19 mouse cellular contexts compared by ENCODE assay signal in genomic region chr1:132043759-132044158, GRCm38 (mm10). TPM values are rescaled to one million over a fixed set of nuclear protein-coding genes. Genes with fewer than 3 reads are reported as not detected.
DNase-seq lines count a peak whose midpoint lies in the region; ATAC-seq lines count a peak whose summit lies in the region.
"Had no signal": no experiment of that assay in that cellular context is flagged by ENCODE, and none has a peak within 500 bp of the region (broad histone marks: within the 10 kb centered on the region; RNA-seq: fewer than 3 reads in every experiment).

No protein-coding gene starts in this region.

- H3K9me3 ChIP-seq in forebrain, embryonic 16.5 days (ENCODE audit: control insufficient read depth, low read length), result no peaks in the 10 kb centered on the region
- H3K9me3 ChIP-seq: embryonic facial prominence, embryonic 10.5 days; heart, embryonic 12.5 days; neural tube, embryonic 12.5 days had no signal

- no peaks in the 10 kb centered on the region for H3K27me3 ChIP-seq in forebrain, embryonic 16.5 days (replicated peaks; ENCODE audit: control insufficient read depth, insufficient read depth, low read length)
- H3K27me3 ChIP-seq: heart, embryonic 12.5 days; neural tube, embryonic 12.5 days had no signal

- peak; percentile 34 for DNase-seq in layer of hippocampus, adult 11-12 months (ENCODE audit: low spot score)
- no peak for DNase-seq in layer of hippocampus, postnatal 10 days (ENCODE audit: low spot score in 2 of 2)
- peak; percentile 24 for DNase-seq in layer of hippocampus, adult 9-10 months (ENCODE audit: low spot score)
- DNase-seq in left cerebral cortex, postnatal 36 days (ENCODE audit: low spot score in 2 of 2), result peak; percentile 40 to 59
- DNase-seq in Muller cell, postnatal 12 days (ENCODE audit: inconsistent ontology term), result no peak
- DNase-seq in urinary bladder, postnatal 14 days (ENCODE audit: low spot score), result no peak
- DNase-seq: gastrocnemius, adult 2 months; liver; lung, adult 18-20 months; lung, postnatal 36 days; spleen, adult 18-20 months; thymus, postnatal 25 days had no signal

- WGBS in forebrain, embryonic 16.5 days, result 48% methylated on average over 4 of the region's 4 CpGs

- ATAC-seq in forebrain, embryonic 16.5 days, result peak; percentile 74
- no peak for ATAC-seq in CD4-positive, CD25-positive, alpha-beta regulatory T cell, adult 4 months
- ATAC-seq: hindbrain, embryonic 16.5 days; intestine, postnatal 0 days had no signal

- H3K9ac ChIP-seq in forebrain, embryonic 16.5 days (replicated peaks; ENCODE audit: low read depth, low read length), result no peak overlapping the region
- H3K9ac ChIP-seq: heart, embryonic 12.5 days; neural tube, embryonic 12.5 days had no signal

- H3K36me3 ChIP-seq in forebrain, embryonic 16.5 days (ENCODE audit: control insufficient read depth, insufficient read depth), result no peaks in the 10 kb centered on the region
- H3K36me3 ChIP-seq: embryonic facial prominence, embryonic 10.5 days; heart, embryonic 12.5 days; neural tube, embryonic 12.5 days had no signal

- no peak overlapping the region for H3K4me2 ChIP-seq in forebrain, embryonic 16.5 days (ENCODE audit: low read length)
- H3K4me2 ChIP-seq: heart, embryonic 12.5 days; neural tube, embryonic 12.5 days had no signal

- H3K4me1 ChIP-seq in forebrain, embryonic 16.5 days (replicated peaks; ENCODE audit: control insufficient read depth, insufficient read depth, low read length), result peaks cover 9% of the 10 kb centered on the region
- H3K4me1 ChIP-seq: embryonic facial prominence, embryonic 10.5 days; neural tube, embryonic 12.5 days had no signal

- no peak overlapping the region; the same call in 1 of the 2 replicates for H3K27ac ChIP-seq in forebrain, embryonic 16.5 days (ENCODE audit: low read length)
- H3K27ac ChIP-seq: embryonic facial prominence, embryonic 10.5 days; gastrocnemius, adult 2 months; neural tube, embryonic 12.5 days had no signal

- no peak overlapping the region for H3K4me3 ChIP-seq in forebrain, embryonic 16.5 days (replicated peaks; ENCODE audit: low read length)
- H3K4me3 ChIP-seq: embryonic facial prominence, embryonic 10.5 days; gastrocnemius, adult 2 months; heart, embryonic 12.5 days; neural tube, embryonic 12.5 days had no signal

- intact Hi-C loops in left cerebral cortex, postnatal 36 days (cut with DNase I), result loop anchor here (5.0 kb wide), 1 partner anchor 36 kb away; the partner anchor contains the start of gene Elk4

RNA-seq across cellular contexts. Expression of gene Mfsd4a, which starts 24.1 kb away (rescaled TPM):
- 10 to 100 TPM; 32.1 to 33.6 TPM for total RNA-seq in layer of hippocampus, postnatal 10 days (2021)
- polyA plus RNA-seq in forebrain, embryonic 16.5 days (2015; fragmentation: Nextera tagmentation; extraction: Ambion mirVana), result 10.9 and 11.2 TPM in 2 replicates
- total RNA-seq in left cerebral cortex, postnatal 36 days (2021), result 100 to 1,000 TPM in 1 of 2 experiments, 10 to 100 TPM in 1; 77.5 to 101 TPM
- polyA plus RNA-seq in CD4-positive, CD25-positive, alpha-beta regulatory T cell, adult 4 months (2017; shearing (Covaris generic)), result 10 to 100 TPM; 29.5 to 38.7 TPM

RNA-seq across cellular contexts. Expression of gene Elk4, which starts 36.4 kb away (rescaled TPM):
- 10 to 100 TPM; 60.1 to 61.6 TPM for total RNA-seq in layer of hippocampus, postnatal 10 days (2021)
- 12.5 and 13.5 TPM in 2 replicates for polyA plus RNA-seq in forebrain, embryonic 16.5 days (2015; fragmentation: Nextera tagmentation; extraction: Ambion mirVana)
- 10 to 100 TPM; 48.7 to 54.6 TPM for total RNA-seq in left cerebral cortex, postnatal 36 days (2021)
- 10 to 100 TPM; 58.2 to 68.3 TPM for polyA plus RNA-seq in CD4-positive, CD25-positive, alpha-beta regulatory T cell, adult 4 months (2017; shearing (Covaris generic))

Comparison
In these comparisons a context has a peak if more than half of its experiments do, and no peak if none do; other contexts are left out.
1. DNase-seq: peak in layer of hippocampus, adult 11-12 months (single experiment), layer of hippocampus, adult 9-10 months (single experiment) and left cerebral cortex, postnatal 36 days (2 of 2); none in layer of hippocampus, postnatal 10 days (0 of 2), Muller cell, postnatal 12 days (single experiment) and urinary bladder, postnatal 14 days (single experiment).